Mouse (Mus musculus): ENCODE measurements around the gene Pdcd2. TPM values are rescaled to one million over a fixed set of nuclear protein-coding genes. Genes with fewer than 3 reads are reported as not detected.
"Not testable (repeated sequence)": the region's sequence is repeated elsewhere in the genome, so short reads cannot be mapped to it uniquely, and the experiment has no call there.

Gene Pdcd2
- 31.1 and 42.6 TPM in 2 replicates for polyA plus RNA-seq (2015; fragmentation: Nextera tagmentation; extraction: Ambion mirVana)

DNA sequence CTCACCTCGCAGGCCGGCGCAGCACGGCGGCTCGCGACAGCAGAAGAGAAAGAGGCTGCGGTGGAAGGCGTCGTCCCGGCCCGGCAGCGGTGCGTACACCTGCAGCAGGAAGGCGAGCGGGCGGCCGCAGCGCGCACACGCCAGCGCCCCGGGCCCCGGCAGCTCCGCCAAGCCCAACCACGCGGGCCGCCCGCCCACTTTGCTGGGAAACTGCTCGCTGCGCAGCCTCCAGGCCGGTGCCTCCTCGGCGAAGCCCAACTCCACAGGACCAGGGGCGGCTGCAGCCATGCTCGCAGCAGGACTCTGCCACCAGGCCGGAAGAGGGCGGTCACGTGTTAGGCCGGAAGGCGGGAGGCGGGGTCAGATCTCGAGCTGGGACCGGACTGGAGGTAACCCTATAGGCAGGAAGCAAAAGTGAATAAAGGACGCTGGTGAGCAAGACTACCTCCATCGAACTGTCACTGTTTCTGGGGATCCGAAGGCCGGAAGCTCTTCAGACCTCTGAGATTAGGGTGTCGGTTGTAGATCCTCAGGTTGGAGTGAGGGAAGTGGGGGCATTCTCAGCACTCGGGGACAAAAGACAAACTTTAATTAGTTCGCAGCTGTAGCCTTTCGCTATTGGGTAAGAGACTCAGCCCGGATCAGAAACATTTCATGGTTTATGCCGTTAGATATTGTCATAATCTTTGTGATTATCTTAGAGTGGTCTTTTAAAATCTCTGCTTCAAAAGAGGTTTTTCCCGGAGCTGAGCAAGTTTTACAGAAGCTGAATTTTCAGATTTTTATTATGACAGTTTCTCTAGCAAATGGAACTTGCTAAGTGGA lies at the start of gene Pdcd2:
Gene Pdcd2 (minus strand): TSS at position 316 of the 825 bp plus-strand sequence.
- 2% methylated on average over 55 of the region's 55 CpGs for WGBS
- Histone ChIP-seq H3K27ac (ENCODE audit: low read length) (peak within 1 kb of the TSS; percentile 87), H3K4me1 (ENCODE audit: control insufficient read depth, insufficient read depth, low read length) (peaks cover 14% of the 10 kb centered on the region), H3K4me2 (ENCODE audit: low read depth, low read length) (peak within 1 kb of the TSS; percentile 82), H3K9ac (ENCODE audit: low read length) (peak within 1 kb of the TSS; percentile 83), H3K9me3 (replicated peaks; ENCODE audit: control insufficient read depth, low read length) (no peaks in the 10 kb centered on the region), H3K27me3 (ENCODE audit: control insufficient read depth, insufficient read depth, low read length) (no peaks in the 10 kb centered on the region), H3K36me3 (ENCODE audit: control insufficient read depth, insufficient read depth, low read length) (peaks cover 17% of the 10 kb centered on the region), H3K4me3 (replicated peaks; ENCODE audit: low read length) (peak within 1 kb of the TSS; percentile 83)
- ATAC-seq (ENCODE audit: insufficient read depth, low FRiP score): peak; percentile 99

DNA sequence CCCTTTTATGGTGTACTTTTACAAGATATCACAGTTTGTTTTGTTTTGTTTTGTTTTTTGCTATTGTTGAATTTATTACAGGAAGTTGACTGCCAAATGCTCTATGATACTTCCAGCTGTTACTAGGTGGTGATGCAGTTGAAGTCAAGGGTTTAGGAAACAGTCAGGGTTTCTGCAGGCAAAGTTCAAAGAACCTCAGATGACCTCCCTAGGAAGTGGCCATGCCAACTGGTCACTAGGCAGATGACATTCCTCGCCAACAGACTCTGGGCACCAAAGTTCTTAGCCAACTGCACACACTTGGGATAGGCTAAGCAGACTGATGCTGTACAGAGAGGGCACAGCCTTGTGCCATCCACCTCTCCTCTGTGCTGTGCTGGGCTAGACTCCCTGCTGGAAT lies 48.0 kb upstream of the Pdcd2 start:
- H3K4me2 ChIP-seq (ENCODE audit: low read depth, low read length): no peak overlapping the region
- H3K4me1 ChIP-seq (ENCODE audit: control insufficient read depth, insufficient read depth, low read length): no peaks in the 10 kb centered on the region
- H3K27me3 ChIP-seq (ENCODE audit: control insufficient read depth, insufficient read depth, low read length): no peaks in the 10 kb centered on the region; the same call in none of the 2 replicates
- 65% methylated on average over 1 of the region's 1 CpGs for WGBS
- no peak for ATAC-seq (ENCODE audit: insufficient read depth, low FRiP score)
- no peaks in the 10 kb centered on the region for H3K9me3 ChIP-seq (replicated peaks; ENCODE audit: control insufficient read depth, low read length)
- H3K27ac ChIP-seq (ENCODE audit: low read length): no peak overlapping the region
- H3K4me3 ChIP-seq (replicated peaks; ENCODE audit: low read length): no peak overlapping the region
- H3K9ac ChIP-seq (ENCODE audit: low read length): no peak overlapping the region
- no peaks in the 10 kb centered on the region for H3K36me3 ChIP-seq (ENCODE audit: control insufficient read depth, insufficient read depth, low read length)

DNA sequence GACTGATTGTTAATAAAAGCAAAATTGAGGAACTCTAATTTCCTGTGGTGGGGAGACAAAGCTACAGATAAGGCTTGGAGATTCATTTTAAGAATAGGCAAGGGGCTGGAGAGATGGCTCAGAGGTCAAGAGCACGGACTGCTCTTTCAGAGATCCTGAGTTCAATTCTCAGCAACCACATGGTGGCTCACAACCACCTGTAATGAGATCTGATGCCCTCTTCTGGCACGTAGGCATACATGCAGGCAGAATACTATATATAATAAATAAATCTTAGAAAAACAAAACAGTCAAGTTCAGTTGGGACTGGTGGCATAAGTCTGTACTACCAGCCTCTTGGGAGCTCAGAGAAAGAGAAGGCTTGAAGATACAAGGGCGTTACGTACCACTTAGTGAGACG lies 39.8 kb upstream of the Pdcd2 start:
- Histone ChIP-seq H3K36me3 (ENCODE audit: control insufficient read depth, insufficient read depth, low read length) (no peaks in the 10 kb centered on the region), H3K9me3 (replicated peaks; ENCODE audit: control insufficient read depth, low read length) (no peaks in the 10 kb centered on the region), H3K27ac (ENCODE audit: low read length) (no peak overlapping the region), H3K4me2 (ENCODE audit: low read depth, low read length) (no peak overlapping the region), H3K27me3 (ENCODE audit: control insufficient read depth, insufficient read depth, low read length) (no peaks in the 10 kb centered on the region), H3K4me3 (replicated peaks; ENCODE audit: low read length) (no peak overlapping the region), H3K4me1 (ENCODE audit: control insufficient read depth, insufficient read depth, low read length) (no peaks in the 10 kb centered on the region), H3K9ac (ENCODE audit: low read length) (no peak overlapping the region)
- no peak for ATAC-seq (ENCODE audit: insufficient read depth, low FRiP score)
- WGBS: 78% methylated on average over 5 of the region's 5 CpGs

DNA sequence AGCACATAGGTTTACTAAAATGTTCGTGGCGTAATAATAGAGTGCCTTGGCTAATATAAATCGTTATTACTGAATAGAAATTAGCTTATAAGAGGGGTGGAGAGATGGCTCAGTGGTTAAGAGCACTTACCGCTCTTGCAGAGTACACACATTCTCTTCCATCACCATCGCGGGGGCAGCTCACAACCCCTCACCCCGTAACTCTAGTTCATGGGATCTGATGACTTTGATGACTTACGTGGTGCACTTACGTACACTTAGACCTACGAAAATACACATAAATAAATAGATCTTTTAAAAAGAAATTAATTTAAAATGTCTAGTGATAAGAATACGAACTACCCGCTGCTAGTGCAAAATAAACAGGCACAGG lies 37.8 kb upstream of the Pdcd2 start:
- H3K9ac ChIP-seq (ENCODE audit: low read length): peak overlapping the region; percentile 24; the same call in 1 of the 2 replicates
- no peaks in the 10 kb centered on the region for H3K9me3 ChIP-seq (replicated peaks; ENCODE audit: control insufficient read depth, low read length)
- no peaks in the 10 kb centered on the region for H3K4me1 ChIP-seq (ENCODE audit: control insufficient read depth, insufficient read depth, low read length)
- 30% methylated on average over 12 of the region's 12 CpGs for WGBS
- no peaks in the 10 kb centered on the region for H3K27me3 ChIP-seq (ENCODE audit: control insufficient read depth, insufficient read depth, low read length)
- H3K36me3 ChIP-seq (ENCODE audit: control insufficient read depth, insufficient read depth, low read length): no peaks in the 10 kb centered on the region
- peak overlapping the region; percentile 81 for H3K4me2 ChIP-seq (ENCODE audit: low read depth, low read length)
- H3K27ac ChIP-seq (ENCODE audit: low read length): no peak overlapping the region
- ATAC-seq (ENCODE audit: insufficient read depth, low FRiP score): no peak
- H3K4me3 ChIP-seq (replicated peaks; ENCODE audit: low read length): peak overlapping the region; percentile 82

DNA sequence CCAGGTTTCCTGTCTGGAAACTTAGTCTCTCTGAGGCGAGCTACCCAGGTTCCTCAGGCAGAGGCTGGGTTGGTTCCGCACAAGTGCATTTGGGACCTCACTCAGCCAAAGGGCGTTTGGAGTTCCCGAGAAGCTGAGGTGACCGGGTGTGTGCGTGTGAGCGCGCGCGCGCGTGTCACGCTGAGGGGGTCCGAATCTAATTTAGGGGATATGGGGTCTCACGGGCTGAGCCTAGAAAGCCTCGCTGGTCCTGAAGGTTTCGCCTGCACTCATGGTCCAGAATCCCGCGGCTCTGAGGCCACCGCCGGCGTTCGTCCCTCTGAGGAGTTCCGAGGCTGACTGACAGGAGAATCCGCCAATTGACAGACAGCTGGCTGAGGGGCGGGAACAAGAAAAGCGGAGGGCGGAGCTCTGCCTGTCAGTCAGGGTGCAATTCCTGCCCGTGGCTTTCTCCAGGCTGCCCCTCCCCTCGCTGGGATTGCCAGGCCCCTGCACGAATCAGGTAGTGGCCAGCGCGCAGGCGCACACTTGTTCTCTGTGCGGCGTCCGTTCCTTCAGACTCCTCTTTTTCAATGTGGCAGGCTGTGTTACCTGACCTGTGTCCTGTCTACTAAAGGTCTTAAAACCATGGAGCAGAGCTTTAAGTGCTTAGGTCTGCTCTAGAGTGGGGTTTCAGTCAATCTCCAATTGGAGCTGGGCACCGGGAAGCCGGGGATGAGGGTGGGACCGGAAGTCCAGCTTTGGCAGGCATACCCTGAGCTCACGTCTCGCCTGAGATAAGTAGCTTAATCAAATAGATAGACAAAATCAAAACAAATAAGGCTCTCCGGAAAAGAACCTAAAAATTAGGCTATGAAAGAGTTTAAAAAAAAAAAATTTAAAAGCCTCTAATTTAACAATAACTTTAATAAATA lies 37.2 kb upstream of the Pdcd2 start, which contains the start of gene Prdm9:
Gene Prdm9 (minus strand): TSS at position 341 of the 914 bp plus-strand sequence.
- Histone ChIP-seq H3K9ac (ENCODE audit: low read length) (peak within 1 kb of the TSS; percentile 82), H3K9me3 (replicated peaks; ENCODE audit: control insufficient read depth, low read length) (no peaks in the 10 kb centered on the region), H3K27ac (ENCODE audit: low read length) (peak within 1 kb of the TSS; percentile 94), H3K4me2 (ENCODE audit: low read depth, low read length) (peak within 1 kb of the TSS; percentile 81), H3K4me3 (replicated peaks; ENCODE audit: low read length) (peak within 1 kb of the TSS; percentile 82), H3K4me1 (ENCODE audit: control insufficient read depth, insufficient read depth, low read length) (no peaks in the 10 kb centered on the region), H3K27me3 (ENCODE audit: control insufficient read depth, insufficient read depth, low read length) (no peaks in the 10 kb centered on the region), H3K36me3 (ENCODE audit: control insufficient read depth, insufficient read depth, low read length) (no peaks in the 10 kb centered on the region)
- ATAC-seq (ENCODE audit: insufficient read depth, low FRiP score): peak; percentile 99
- WGBS: under 1% methylated on average over 43 of the region's 43 CpGs

DNA sequence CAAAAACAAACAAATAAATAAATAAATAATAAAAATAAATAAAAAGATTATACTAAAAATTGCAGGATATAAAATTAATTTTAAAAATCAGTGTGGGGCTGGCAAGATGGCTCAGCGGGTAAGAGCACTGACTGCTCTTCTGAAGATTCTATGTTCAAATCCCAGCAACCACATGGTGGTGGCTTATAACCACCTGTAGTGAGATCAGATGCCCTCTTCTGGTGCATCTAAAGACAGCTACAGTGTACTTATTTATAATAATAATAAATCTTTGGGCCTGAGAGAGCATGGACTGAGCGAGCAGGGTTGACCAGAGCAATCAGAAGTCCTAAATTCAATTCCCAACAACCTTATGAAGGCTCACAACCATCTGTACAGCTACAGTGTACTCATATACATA lies 32.8 kb upstream of the Pdcd2 start:
- Histone ChIP-seq H3K4me3 (replicated peaks; ENCODE audit: low read length) (no peak overlapping the region), H3K9ac (ENCODE audit: low read length) (no peak overlapping the region), H3K27me3 (ENCODE audit: control insufficient read depth, insufficient read depth, low read length) (no peaks in the 10 kb centered on the region), H3K4me2 (ENCODE audit: low read depth, low read length) (no peak overlapping the region), H3K4me1 (ENCODE audit: control insufficient read depth, insufficient read depth, low read length) (no peaks in the 10 kb centered on the region), H3K36me3 (ENCODE audit: control insufficient read depth, insufficient read depth, low read length) (no peaks in the 10 kb centered on the region), H3K27ac (ENCODE audit: low read length) (no peak overlapping the region), H3K9me3 (replicated peaks; ENCODE audit: control insufficient read depth, low read length) (no peaks in the 10 kb centered on the region)
- 87% methylated on average over 2 of the region's 2 CpGs for WGBS
- ATAC-seq (ENCODE audit: insufficient read depth, low FRiP score): no peak

DNA sequence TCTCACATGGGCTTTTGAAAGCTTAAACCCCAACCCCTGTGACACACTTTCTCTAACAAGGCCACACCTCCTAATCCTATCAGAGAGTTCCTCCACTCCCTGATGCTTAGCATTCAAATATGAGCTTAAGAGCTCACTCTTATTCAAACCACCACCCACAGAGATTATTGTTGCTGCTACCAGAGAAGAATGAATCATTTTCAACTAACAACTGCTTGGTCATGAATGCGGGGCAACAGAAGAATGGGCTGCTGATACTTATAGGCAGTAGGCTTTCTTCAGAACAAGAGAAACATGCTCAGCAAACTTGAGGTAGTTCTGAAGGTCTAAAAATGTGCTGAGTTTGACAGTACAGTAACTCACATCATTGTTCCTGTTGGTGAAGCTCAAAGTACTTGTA lies 22.6 kb upstream of the Pdcd2 start:
- no peak overlapping the region for H3K9ac ChIP-seq (ENCODE audit: low read length)
- no peak overlapping the region for H3K4me3 ChIP-seq (replicated peaks; ENCODE audit: low read length)
- H3K27me3 ChIP-seq (ENCODE audit: control insufficient read depth, insufficient read depth, low read length): no peaks in the 10 kb centered on the region
- no peaks in the 10 kb centered on the region for H3K4me1 ChIP-seq (ENCODE audit: control insufficient read depth, insufficient read depth, low read length)
- 55% methylated on average over 1 of the region's 1 CpGs for WGBS
- no peak overlapping the region for H3K27ac ChIP-seq (ENCODE audit: low read length)
- H3K4me2 ChIP-seq (ENCODE audit: low read depth, low read length): no peak overlapping the region
- no peaks in the 10 kb centered on the region for H3K9me3 ChIP-seq (replicated peaks; ENCODE audit: control insufficient read depth, low read length)
- ATAC-seq (ENCODE audit: insufficient read depth, low FRiP score): no peak
- no peaks in the 10 kb centered on the region for H3K36me3 ChIP-seq (ENCODE audit: control insufficient read depth, insufficient read depth, low read length)

DNA sequence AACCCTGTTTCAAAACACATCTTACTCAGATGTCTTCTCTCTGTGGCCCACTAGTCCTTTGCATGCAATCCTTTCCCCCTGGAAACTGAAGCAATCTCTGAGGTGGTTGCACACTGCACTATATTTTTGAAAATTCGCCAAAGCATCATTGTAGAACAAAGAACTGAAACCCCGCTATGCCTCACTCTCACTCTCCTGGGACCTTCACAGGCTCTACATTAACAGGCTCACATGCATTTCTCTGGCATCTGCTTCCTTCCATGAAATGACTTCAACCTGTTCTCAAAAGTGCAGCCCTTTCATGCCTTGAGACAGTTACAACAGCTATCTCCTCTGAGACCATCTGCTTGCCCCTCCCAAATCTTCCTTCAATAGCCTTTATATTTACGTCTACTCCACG lies 19.3 kb upstream of the Pdcd2 start:
- H3K9me3 ChIP-seq (replicated peaks; ENCODE audit: control insufficient read depth, low read length): no peaks in the 10 kb centered on the region
- no peak overlapping the region for H3K4me3 ChIP-seq (replicated peaks; ENCODE audit: low read length)
- no peak overlapping the region for H3K27ac ChIP-seq (ENCODE audit: low read length)
- no peak for ATAC-seq (ENCODE audit: insufficient read depth, low FRiP score)
- H3K36me3 ChIP-seq (ENCODE audit: control insufficient read depth, insufficient read depth, low read length): no peaks in the 10 kb centered on the region
- H3K27me3 ChIP-seq (ENCODE audit: control insufficient read depth, insufficient read depth, low read length): no peaks in the 10 kb centered on the region
- no peak overlapping the region for H3K4me2 ChIP-seq (ENCODE audit: low read depth, low read length)
- no peak overlapping the region for H3K9ac ChIP-seq (ENCODE audit: low read length)
- no peaks in the 10 kb centered on the region for H3K4me1 ChIP-seq (ENCODE audit: control insufficient read depth, insufficient read depth, low read length)
- 66% methylated on average over 4 of the region's 4 CpGs for WGBS

DNA sequence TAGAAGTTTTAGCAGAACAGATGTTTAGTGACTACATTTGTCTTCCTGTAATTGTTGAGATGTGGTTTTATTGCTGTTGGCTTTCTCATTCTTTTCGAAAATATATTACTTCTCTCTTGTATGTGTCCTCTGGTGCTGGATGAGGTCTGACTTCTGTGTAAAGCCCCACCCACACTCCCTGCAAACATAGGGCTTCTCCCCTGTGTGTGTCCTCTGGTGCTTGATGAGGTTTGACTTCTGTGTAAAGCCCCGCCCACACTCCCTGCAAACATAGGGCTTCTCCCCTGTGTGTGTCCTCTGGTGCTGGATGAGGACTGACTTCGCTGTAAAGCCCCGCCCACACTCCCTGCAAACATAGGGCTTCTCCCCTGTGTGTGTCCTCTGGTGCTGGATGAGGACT lies 16.8 kb upstream of the Pdcd2 start:
- 57% methylated on average over 4 of the region's 4 CpGs for WGBS
- not testable (repeated sequence) for H3K4me1 ChIP-seq (ENCODE audit: control insufficient read depth, insufficient read depth, low read length); H3K9ac ChIP-seq (ENCODE audit: low read length); H3K27me3 ChIP-seq (ENCODE audit: control insufficient read depth, insufficient read depth, low read length); H3K9me3 ChIP-seq (replicated peaks; ENCODE audit: control insufficient read depth, low read length); H3K36me3 ChIP-seq (ENCODE audit: control insufficient read depth, insufficient read depth, low read length); H3K27ac ChIP-seq (ENCODE audit: low read length); ATAC-seq (ENCODE audit: insufficient read depth, low FRiP score); H3K4me3 ChIP-seq (replicated peaks; ENCODE audit: low read length); H3K4me2 ChIP-seq (ENCODE audit: low read depth, low read length)
